Mouse (Mus musculus): ENCODE results near the gene Dll1. TPM values are rescaled to one million over a fixed set of nuclear protein-coding genes. Genes with fewer than 3 reads are reported as not detected.

The Dll1 gene
- total RNA-seq, 4 experiments from 2014 or later: 3.5 to 6.7 (median 4.5) TPM

GRCm38 (mm10) chr17:15378413-15379109, 1.9 kb upstream of the Dll1 start:
- DNase-seq: no peak

- DNase-seq: peak; percentile 20
These were observed 1.2 kb upstream of the Dll1 start for GRCm38 (mm10) chr17:15377901-15378300.

DNA sequence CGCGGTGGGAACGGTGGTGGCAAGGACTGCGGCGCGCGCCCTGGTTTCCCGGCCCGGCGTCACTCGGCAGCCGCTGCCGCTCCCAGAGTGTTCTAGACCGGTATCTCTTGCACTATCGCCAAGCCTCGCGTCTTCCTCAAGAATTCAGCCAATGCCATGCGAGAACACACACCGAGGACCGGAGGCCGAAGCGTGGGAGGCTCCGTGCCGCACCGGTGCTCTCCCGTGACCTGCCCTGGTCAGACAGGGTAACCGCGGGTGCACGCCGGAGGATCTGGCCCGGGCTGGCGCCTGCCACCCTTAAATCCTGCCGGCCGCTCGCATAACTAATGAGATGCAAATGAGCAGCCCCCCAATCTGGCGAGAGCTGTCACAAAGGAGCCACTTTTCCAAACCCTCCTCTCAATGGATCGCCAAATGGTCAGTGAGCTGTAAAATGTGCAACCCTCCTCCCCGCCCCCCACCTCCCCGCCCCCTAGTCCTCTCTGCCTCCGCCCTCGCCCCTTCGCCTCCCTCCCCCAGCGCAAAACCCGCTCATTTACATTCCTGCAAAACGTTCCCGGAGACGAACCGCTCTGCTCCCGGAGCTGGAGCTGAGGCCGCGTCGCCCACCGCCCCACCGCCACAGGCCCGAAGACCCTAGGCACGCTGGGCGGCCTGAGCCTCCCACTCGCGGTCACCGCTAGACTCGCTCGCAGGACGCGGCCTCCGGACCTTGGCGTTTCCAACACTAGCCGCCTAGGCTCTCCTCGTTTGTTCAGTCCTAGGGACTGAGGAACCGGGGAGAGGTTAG, 775 bp downstream of the Dll1 start:
- DNase-seq: peak; percentile 39

- no peak for DNase-seq
These were observed 1.4 kb downstream of the Dll1 start for GRCm38 (mm10) chr17:15375224-15375623.

DNA sequence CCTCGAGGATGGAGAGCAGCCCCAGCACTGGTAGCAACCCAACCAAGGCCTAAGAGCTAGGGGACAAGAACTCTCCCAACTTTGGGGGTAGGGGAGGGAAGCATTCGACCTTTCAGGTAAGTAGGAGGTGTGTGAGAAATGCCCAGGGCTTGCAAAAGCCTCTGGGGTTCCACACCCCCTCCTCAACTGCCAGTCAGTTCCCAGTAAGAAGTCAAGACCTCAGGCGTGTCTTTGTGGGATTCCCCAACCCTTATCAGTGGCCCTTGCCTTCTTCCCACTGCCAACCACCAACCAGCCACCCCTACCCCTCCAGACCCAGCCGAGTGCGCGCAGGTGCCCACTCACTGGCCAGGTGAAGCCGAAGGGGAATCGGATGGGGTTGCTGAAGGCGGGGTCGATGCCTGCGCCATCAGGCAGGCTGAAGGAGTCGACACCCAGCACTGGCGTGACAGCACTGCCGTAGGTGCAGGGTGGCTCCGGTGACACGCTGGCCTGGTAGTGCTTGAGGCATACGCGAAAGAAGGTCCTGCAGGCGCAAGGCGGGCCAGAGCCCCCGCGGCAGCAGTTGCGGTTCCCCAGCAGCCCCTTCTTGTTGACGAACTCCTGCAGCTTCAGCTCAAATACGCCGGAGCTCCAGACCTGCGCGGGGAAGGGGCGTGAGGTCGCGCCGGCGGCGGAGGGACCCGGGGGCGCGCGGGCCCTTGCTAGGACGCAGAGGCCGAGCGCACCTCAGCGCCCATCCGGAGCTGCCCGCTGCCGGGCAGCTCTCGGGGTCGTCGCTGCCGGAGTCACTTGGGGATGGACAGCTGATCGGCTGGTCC, 2.1 kb downstream of the Dll1 start:
- no peak for DNase-seq

GRCm38 (mm10) chr17:15372931-15373652, 3.6 kb downstream of the Dll1 start:
- DNase-seq: peak; percentile 16

GRCm38 (mm10) chr17:15371967-15372835, 4.5 kb downstream of the Dll1 start:
- DNase-seq: no peak

DNA sequence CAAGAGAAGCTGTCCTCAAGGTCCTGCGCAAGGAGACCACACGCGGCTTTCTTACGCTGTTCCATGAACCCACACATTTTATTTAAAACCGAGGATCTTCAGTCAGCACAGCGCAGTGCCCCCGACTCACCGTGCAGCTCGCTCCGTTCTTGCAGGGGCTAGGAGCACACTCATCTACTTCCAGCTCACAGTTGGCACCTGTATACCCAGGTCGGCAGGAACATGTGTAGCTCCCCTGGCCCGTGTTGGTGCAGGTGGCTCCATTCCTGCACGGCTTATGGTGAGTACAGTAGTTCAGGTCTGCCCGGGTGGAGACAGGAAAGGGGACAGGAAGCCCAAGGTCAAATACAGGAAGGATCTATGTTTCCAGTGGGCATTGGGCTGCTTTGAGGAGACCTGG, 6.3 kb downstream of the Dll1 start:
- no peak for DNase-seq

GRCm38 (mm10) chr17:15365650-15366049, 11.0 kb downstream of the Dll1 start:
- no peak for DNase-seq

DNA sequence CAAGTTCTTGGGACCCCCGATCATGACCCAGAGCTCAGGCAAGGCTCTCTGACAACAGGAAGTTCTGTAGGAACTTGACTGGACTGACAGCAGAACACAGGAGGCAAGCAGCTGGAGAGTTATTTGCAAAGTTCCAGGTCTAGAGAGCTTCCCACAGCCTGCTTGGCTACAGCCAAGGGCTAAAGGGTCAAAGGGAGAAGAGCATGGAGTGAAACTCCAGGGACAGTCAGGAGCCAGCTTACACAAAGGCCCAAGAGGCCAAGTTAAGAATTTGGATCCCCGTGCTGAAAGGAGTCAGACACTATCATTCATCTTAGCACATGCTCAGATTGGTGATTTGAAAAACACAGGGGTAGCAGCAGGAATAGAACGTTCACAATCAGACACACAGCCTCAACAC, 13.0 kb downstream of the Dll1 start:
- no peak for DNase-seq

DNA sequence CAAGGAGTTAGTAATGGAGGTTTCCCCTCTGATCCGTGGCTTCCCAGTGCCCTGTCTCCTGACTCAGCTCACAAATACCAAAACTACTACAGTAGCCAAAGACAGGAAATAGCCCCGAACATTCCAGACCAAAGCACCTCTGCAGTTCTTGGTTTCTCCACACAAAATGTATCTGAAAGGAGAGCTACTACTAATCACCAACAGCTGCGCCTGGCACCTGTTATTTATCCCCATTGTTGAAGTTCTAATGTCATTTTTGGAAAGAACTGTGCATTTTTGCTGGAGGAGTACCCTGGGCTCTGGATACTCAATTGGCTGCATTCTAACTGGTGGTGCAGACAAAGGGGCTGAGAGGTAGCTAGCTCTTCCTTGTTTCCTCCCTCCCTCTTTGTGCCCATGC, 19.6 kb downstream of the Dll1 start:
- DNase-seq: no peak

DNA sequence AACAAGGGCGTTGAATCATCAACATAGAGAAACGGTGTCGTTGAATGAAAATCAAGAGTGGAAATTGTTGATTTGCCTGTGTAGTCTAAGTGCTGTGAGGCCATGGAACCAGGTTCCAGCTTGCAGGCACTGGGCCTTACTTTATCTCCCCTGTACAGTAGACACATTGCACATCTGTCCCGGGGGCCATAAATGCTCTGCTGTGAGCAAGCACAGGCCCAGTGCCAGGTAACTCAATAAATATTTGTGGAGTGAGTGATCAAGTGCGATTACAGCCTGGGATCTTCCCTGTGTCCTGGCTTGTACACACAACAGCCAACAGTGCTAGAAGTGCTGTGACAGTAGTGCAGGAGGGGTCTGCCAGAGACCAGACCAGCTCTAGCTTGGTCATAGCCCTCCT, 20.1 kb downstream of the Dll1 start:
- peak; percentile 21 for DNase-seq

- DNase-seq: no peak
These were observed 21.6 kb downstream of the Dll1 start for GRCm38 (mm10) chr17:15355072-15355471.

GRCm38 (mm10) chr17:15354006-15354405, 22.7 kb downstream of the Dll1 start:
- DNase-seq: no peak

- no peak for DNase-seq
These were observed 23.6 kb downstream of the Dll1 start for GRCm38 (mm10) chr17:15352869-15353610.

GRCm38 (mm10) chr17:15350152-15350551, 26.5 kb downstream of the Dll1 start:
- no peak for DNase-seq

DNA sequence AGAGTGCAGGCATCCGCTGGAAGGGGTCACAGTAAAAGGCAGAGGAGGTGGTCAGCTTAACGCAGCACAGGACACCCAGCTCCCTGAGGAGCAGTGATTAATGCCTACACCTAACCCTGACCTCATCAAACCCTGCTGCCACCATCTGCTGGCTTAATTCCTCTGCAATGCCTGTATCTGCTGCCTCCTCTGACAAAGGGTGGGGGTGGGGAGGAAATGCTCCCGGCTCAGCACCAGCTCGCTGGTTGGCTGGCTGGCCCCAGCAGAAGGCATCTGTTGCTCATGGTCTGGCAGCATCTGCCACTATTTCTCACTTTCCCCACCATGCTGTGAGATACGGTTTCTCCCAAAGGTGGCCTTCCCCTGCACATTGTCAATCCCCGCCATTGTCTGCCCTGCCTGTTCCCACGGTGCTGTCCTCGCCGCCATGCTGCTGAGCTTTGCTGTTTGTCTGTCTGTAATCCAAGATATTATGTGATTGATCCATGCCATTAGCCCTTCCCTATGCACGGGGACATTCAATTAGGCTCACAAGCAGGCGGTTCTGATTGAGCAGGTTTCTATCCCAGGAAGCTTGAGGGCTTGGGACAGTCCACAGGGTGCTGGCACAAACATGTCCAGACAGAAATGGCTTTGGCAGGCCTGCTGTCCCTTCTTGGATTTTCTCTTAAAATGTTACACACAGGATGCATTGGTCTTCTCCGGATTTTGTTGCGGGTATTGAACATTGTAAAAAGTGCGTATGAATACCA, 33.4 kb downstream of the Dll1 start:
- DNase-seq: peak; percentile 16

DNA sequence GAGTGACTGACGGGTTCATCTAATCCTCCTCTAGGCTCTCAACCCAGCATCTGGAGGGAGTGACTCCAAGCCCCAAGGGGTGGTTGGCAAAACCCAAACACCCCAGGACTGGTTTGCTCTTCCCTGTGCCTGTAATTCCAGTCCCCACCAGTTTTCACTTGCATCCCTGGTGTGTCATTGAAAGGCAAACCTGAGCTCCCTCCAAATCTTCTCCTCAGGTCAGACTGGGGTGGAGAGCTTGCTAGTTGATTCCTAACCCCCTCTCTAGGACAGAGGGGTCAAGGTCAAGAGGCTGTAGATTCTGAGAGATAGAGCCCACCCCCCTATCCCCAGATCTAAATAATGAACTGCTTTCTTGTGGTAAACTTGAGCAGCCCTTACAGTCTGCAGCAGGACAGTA, 38.8 kb downstream of the Dll1 start:
- no peak for DNase-seq

- DNase-seq: no peak
These were observed 46.8 kb downstream of the Dll1 start for GRCm38 (mm10) chr17:15329740-15330318.

- DNase-seq: peak; percentile 39
These were observed 49.6 kb downstream of the Dll1 start for GRCm38 (mm10) chr17:15327106-15327505.

Measured in adrenal gland, adult 8-10 months (tissue).